Mouse (Mus musculus): ENCODE measurements around the gene Cmc1. TPM values are rescaled to one million over a fixed set of nuclear protein-coding genes. Genes with fewer than 3 reads are reported as not detected.

Cmc1 gene
- polyA plus RNA-seq, 1 experiment from 2014 or later: 37.3 TPM

- Histone ChIP-seq H3K9me3 (no peaks in the 10 kb centered on the region), H3K4me2 (no peak overlapping the region), H3K9ac (no peak overlapping the region), H3K27ac (replicated peaks) (no peak overlapping the region), H3K27me3 (replicated peaks) (no peaks in the 10 kb centered on the region), H3K4me3 (no peak overlapping the region), H3K36me3 (no peaks in the 10 kb centered on the region), H3K4me1 (no peaks in the 10 kb centered on the region)
- WGBS: 34% methylated on average over 4 of the region's 4 CpGs
- no peak for ATAC-seq (ENCODE audit: extremely low read depth, insufficient number of reproducible peaks, low FRiP score, low TSS enrichment)
These were observed 120.5 kb downstream of the Cmc1 start for GRCm38 (mm10) chr9:118029490-118029889.

GRCm38 (mm10) chr9:118024966-118025365 lies 125.0 kb downstream of the Cmc1 start:
- Histone ChIP-seq H3K4me1 (no peaks in the 10 kb centered on the region), H3K4me3 (no peak overlapping the region), H3K36me3 (no peaks in the 10 kb centered on the region), H3K9me3 (no peaks in the 10 kb centered on the region), H3K9ac (no peak overlapping the region), H3K4me2 (no peak overlapping the region), H3K27me3 (replicated peaks) (no peaks in the 10 kb centered on the region), H3K27ac (replicated peaks) (no peak overlapping the region)
- no peak for ATAC-seq (ENCODE audit: extremely low read depth, insufficient number of reproducible peaks, low FRiP score, low TSS enrichment)
- 53% methylated on average over 2 of the region's 2 CpGs for WGBS

Other genes with a start within 250 kb of the Cmc1 start
- gene Azi2, start 109.7 kb downstream of the Cmc1 start, polyA plus RNA-seq (2015; fragmentation: Nextera tagmentation; extraction: Ambion mirVana): 56.6 and 61.0 TPM in 2 replicates